Mouse (Mus musculus): ENCODE data around the gene Hbp1. TPM values are rescaled to one million over a fixed set of nuclear protein-coding genes. Genes with fewer than 3 reads are reported as not detected.

The Hbp1 gene
- 10 to 100 TPM; 60.3 to 74.6 TPM for total RNA-seq (2021)
- long read RNA-seq, experiment 1, transcript Hbp1-202 (11 exons, 3,142 nt), result major isoform, 68 of 83 reads
- long read RNA-seq, experiment 1, partial matches to known transcripts, result 5 of 83 reads
- long read RNA-seq, experiment 1, other reads (novel, unspliced or antisense), result 8 of 83 reads
- long read RNA-seq, experiment 2, transcript Hbp1-202 (11 exons, 3,142 nt), result major isoform, 66 of 83 reads
- long read RNA-seq, experiment 2, partial matches to known transcripts, result 8 of 83 reads
- long read RNA-seq, experiment 2, other reads (novel, unspliced or antisense), result 8 of 83 reads

GRCm38 (mm10) chr12:31949759-31950658 lies at the start of gene Hbp1:
Gene Hbp1 (minus strand): TSS chr12:31950535.
- DNase-seq, result peak; percentile 100
- no peak for TF ChIP-seq CTCF (IDR thresholded peaks at IDR 0.05)
- H3K4me3 ChIP-seq, result peak within 1 kb of the TSS; percentile 93
- peak within 1 kb of the TSS; percentile 99 for H3K27ac ChIP-seq
- intact Hi-C loops (cut with DNase I), result loop anchor here (5.0 kb wide), 1 partner anchor 448 kb away; no protein-coding TSS in a partner anchor

DNA sequence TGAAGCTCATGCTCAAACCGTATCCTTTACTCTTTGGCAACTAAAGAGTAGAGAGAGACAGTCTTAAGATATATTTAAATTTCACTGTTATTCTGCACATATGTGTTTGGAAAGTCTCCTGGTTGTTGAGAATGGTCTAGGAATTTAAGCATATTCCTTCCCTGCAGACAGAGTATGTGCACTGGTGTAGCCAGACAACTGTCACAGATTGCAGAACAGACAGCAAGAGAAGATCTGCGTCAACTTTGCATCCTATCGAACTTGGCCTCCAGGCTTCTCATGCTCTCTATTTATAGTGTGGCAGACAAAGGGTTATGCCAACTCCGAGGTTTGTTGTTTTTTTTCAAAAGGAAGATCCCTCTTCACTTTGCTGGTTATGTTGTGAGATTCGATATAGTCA lies 48.4 kb upstream of the Hbp1 start:
- no peak overlapping the region for H3K27ac ChIP-seq
- no peak for TF ChIP-seq CTCF (IDR thresholded peaks at IDR 0.05)
- no peak for DNase-seq
- intact Hi-C loops (cut with DNase I), result no loop called here
- no peak overlapping the region for H3K4me3 ChIP-seq

- TF ChIP-seq CTCF (IDR thresholded peaks at IDR 0.05), result no peak
- no peak overlapping the region for H3K4me3 ChIP-seq
- H3K27ac ChIP-seq, result no peak overlapping the region
- DNase-seq, result no peak
- intact Hi-C loops (cut with DNase I), result no loop called here
These were observed 47.1 kb upstream of the Hbp1 start for GRCm38 (mm10) chr12:31997328-31997878.

GRCm38 (mm10) chr12:31996877-31997276 lies 46.5 kb upstream of the Hbp1 start:
- no peak for TF ChIP-seq CTCF (IDR thresholded peaks at IDR 0.05)
- no peak for DNase-seq
- no peak overlapping the region for H3K4me3 ChIP-seq
- intact Hi-C loops (cut with DNase I), result no loop called here
- no peak overlapping the region for H3K27ac ChIP-seq

DNA sequence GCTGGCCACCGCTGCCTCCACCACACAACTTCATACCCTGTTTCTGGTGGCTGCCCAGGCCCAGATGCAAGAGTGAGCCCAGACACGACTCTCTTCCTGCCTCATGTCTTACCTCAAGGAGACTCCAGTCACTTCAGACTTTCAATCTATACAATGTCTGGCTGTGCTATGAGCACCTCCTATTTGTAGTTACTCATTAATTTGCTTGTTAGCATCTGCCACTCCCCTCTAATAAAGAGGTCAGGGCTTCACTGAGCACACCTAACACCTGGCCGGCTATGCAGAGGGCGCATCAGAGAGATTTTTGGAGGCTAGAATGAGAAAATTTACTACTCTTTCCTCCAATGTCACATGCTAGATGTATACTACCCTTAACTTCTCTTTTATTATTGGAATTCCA lies 40.2 kb upstream of the Hbp1 start:
- TF ChIP-seq CTCF (IDR thresholded peaks at IDR 0.05), result no peak
- H3K27ac ChIP-seq, result no peak overlapping the region
- intact Hi-C loops (cut with DNase I), result no loop called here
- DNase-seq, result no peak
- no peak overlapping the region for H3K4me3 ChIP-seq

DNA sequence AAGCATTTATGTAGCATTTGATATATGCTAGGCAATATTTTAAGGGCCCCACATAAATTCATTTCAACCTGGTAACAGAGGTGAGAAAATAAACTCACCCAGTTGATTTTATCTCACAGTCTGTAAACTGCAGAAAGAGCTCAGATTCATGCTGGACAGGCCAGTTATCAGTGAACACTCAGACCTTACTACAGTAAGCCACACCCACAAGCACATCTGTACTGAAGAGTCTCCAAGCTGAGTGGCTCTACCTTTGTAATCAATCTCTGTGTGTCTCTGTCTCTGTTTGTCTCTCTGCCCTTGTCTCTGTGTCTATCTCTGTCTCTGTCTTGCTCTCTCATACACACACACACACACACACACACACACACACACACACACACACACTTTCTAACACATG lies 39.4 kb upstream of the Hbp1 start:
- TF ChIP-seq CTCF (IDR thresholded peaks at IDR 0.05), result no peak
- intact Hi-C loops (cut with DNase I), result no loop called here
- no peak overlapping the region for H3K4me3 ChIP-seq
- no peak overlapping the region for H3K27ac ChIP-seq
- DNase-seq, result no peak

DNA sequence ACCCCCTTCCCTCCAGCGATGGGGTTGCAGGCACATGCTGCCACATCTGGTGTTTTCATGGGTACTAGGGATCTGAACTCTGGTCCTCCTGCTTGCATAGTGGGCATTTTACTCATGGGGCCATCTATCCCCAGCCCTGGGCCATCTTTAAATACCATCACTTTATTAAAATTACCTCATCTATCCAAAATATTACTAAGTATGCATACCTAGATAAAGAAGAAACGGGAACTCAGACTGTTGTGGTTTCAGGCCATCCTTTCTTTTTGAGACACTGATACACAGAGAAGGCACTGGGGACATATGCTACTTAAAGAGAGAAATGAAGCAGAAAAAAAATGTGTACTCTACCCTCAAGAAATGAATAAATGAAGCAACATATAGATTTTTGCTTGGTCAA lies 36.1 kb upstream of the Hbp1 start:
- Histone ChIP-seq H3K4me3 (no peak overlapping the region), H3K27ac (no peak overlapping the region)
- no peak for TF ChIP-seq CTCF (IDR thresholded peaks at IDR 0.05)
- DNase-seq, result no peak
- intact Hi-C loops (cut with DNase I), result no loop called here

GRCm38 (mm10) chr12:31985738-31986137 lies 35.4 kb upstream of the Hbp1 start:
- intact Hi-C loops (cut with DNase I), result no loop called here
- TF ChIP-seq CTCF (IDR thresholded peaks at IDR 0.05), result no peak
- H3K4me3 ChIP-seq, result no peak overlapping the region
- no peak overlapping the region for H3K27ac ChIP-seq
- DNase-seq, result no peak

- DNase-seq, result no peak
- no peak overlapping the region for H3K27ac ChIP-seq
- no peak overlapping the region for H3K4me3 ChIP-seq
- TF ChIP-seq CTCF (IDR thresholded peaks at IDR 0.05), result no peak
- intact Hi-C loops (cut with DNase I), result no loop called here
These were observed 34.3 kb upstream of the Hbp1 start for GRCm38 (mm10) chr12:31984664-31985063.

DNA sequence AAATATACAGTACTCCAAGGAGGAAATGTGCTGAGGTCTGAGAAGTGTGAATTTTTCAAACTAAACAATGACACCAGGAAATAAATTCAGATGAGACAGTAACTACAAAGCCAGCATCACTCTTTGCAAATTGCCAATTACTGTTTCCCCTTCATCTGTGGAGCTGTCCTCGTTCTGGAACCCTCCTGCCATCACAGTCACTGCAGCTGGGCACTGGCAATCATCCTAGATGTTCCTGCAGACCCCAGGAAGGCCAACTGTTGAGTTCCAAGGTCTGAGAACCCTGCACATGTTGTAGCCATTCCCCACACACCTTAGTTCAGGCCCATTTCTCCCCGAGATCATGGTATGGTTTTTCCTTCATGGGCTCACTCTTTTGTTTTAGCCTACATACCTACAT lies 33.9 kb upstream of the Hbp1 start:
- H3K4me3 ChIP-seq, result no peak overlapping the region
- H3K27ac ChIP-seq, result no peak overlapping the region
- DNase-seq, result no peak
- intact Hi-C loops (cut with DNase I), result no loop called here
- TF ChIP-seq CTCF (IDR thresholded peaks at IDR 0.05), result no peak

- intact Hi-C loops (cut with DNase I), result no loop called here
- TF ChIP-seq CTCF (IDR thresholded peaks at IDR 0.05), result no peak
- no peak for DNase-seq
- Histone ChIP-seq H3K27ac (no peak overlapping the region), H3K4me3 (no peak overlapping the region)
These were observed 33.4 kb upstream of the Hbp1 start for GRCm38 (mm10) chr12:31983769-31984168.

DNA sequence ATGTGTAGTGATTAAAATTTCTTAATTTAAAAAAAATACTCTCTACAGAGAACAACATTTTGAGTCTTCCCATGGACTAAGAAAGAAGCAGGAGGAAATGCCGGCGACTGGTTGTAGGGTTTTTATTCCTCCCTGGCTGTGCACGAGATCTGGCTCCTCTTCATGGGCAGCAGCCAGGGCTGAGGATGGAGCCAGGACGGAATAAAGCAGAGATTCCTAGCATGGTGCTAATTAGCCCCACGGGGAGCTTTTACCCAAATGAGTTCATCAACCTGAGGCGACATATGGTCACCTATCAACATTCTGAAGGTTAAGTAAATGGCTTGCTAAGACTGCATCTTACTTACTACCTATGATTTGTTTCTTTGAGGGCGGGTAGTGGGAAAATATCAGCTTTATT lies 32.9 kb upstream of the Hbp1 start:
- no peak for DNase-seq
- no peak overlapping the region for H3K4me3 ChIP-seq
- intact Hi-C loops (cut with DNase I), result no loop called here
- no peak overlapping the region for H3K27ac ChIP-seq
- no peak for TF ChIP-seq CTCF (IDR thresholded peaks at IDR 0.05)

GRCm38 (mm10) chr12:31977613-31978195 lies 27.4 kb upstream of the Hbp1 start:
- Histone ChIP-seq H3K4me3 (no peak overlapping the region), H3K27ac (no peak overlapping the region)
- intact Hi-C loops (cut with DNase I), result loop anchor here (10.0 kb wide), 1 partner anchor 397 kb away; the partner anchor contains the start of gene Ccdc71l
- no peak for TF ChIP-seq CTCF (IDR thresholded peaks at IDR 0.05)
- no peak for DNase-seq
